Mouse (Mus musculus): ENCODE data around the gene Nadk.

Gene Nadk

GRCm38 (mm10) chr4:155602753-155603152 is 40.6 kb downstream of the Nadk start:
- no peak for DNase-seq (ENCODE audit: extremely low spot score)

GRCm38 (mm10) chr4:155603801-155604200 is 41.6 kb downstream of the Nadk start:
- DNase-seq (ENCODE audit: extremely low spot score) = no peak

GRCm38 (mm10) chr4:155605132-155605531 is 43.0 kb downstream of the Nadk start:
- no peak for DNase-seq (ENCODE audit: extremely low spot score)

GRCm38 (mm10) chr4:155606825-155607224 is 44.6 kb downstream of the Nadk start:
- DNase-seq (ENCODE audit: extremely low spot score) = no peak

GRCm38 (mm10) chr4:155611860-155612259 is 49.7 kb downstream of the Nadk start:
- DNase-seq (ENCODE audit: extremely low spot score) = no peak

GRCm38 (mm10) chr4:155613264-155613663 is 51.1 kb downstream of the Nadk start:
- no peak for DNase-seq (ENCODE audit: extremely low spot score)

- DNase-seq (ENCODE audit: extremely low spot score) = no peak
These were observed 56.1 kb downstream of the Nadk start for GRCm38 (mm10) chr4:155618321-155618720.

- peak; percentile 94 for DNase-seq (ENCODE audit: extremely low spot score)
These were observed 62.4 kb downstream of the Nadk start, which contains the start of gene Cdk11b for GRCm38 (mm10) chr4:155624338-155625291. TSS of gene Cdk11b (plus strand) at chr4:155624854.

GRCm38 (mm10) chr4:155630267-155630666 is 68.1 kb downstream of the Nadk start:
- DNase-seq (ENCODE audit: extremely low spot score) = no peak

GRCm38 (mm10) chr4:155635766-155636499 is 73.8 kb downstream of the Nadk start:
- DNase-seq (ENCODE audit: extremely low spot score) = no peak
